ENCODE assay signal across 31 mouse cellular contexts in genomic region chr7:49322179-49322578, GRCm38 (mm10).
DNase-seq lines count a peak whose midpoint lies in the region; ATAC-seq and TF ChIP-seq lines count a peak whose summit lies in the region.
"Had no signal": no experiment of that assay in that cellular context is flagged by ENCODE, and none has a peak within 500 bp of the region (broad histone marks: within the 10 kb centered on the region; RNA-seq: fewer than 3 reads in every experiment).

No protein-coding gene starts in this region.

- H3K9me3 ChIP-seq in erythroblast, embryonic 14.5 days (ENCODE audit: control insufficient read depth, low read length) = peaks cover 4% of the 10 kb centered on the region
- H3K9me3 ChIP-seq in liver, embryonic 15.5 days (replicated peaks) = no peaks in the 10 kb centered on the region
- H3K9me3 ChIP-seq: embryonic facial prominence, embryonic 10.5 days; embryonic facial prominence, embryonic 15.5 days; forebrain, embryonic 10.5 days; hindbrain, embryonic 15.5 days; midbrain, embryonic 13.5 days; neural tube, embryonic 13.5 days had no signal

- TF ChIP-seq POLR2A in bone marrow, adult 2 months (IDR thresholded peaks at IDR 0.05; ENCODE audit: borderline replicate concordance, control insufficient read depth, low read depth, low read length) = no peak

- DNase-seq in heart, adult 9 months (ENCODE audit: low spot score in 2 of 2) = no peak
- DNase-seq in ovary, postnatal 36 days (ENCODE audit: low spot score) = no peak
- no peak for DNase-seq in cerebellum, adult 8-10 months
- DNase-seq: adrenal gland, adult 8-10 months; B cell, adult 2 months; cerebellum, adult 11-12 months; cerebellum, postnatal 25 days; gastrocnemius, adult 2 months; gastrocnemius, postnatal 36 days; heart, adult 18-20 months; heart, postnatal 4 days; kidney, adult 11 months; kidney, postnatal 14 days; lung, postnatal 36 days; retina, postnatal 1 day; right cerebral cortex, postnatal 4 days; thymus, adult 2 months; thymus, postnatal 4 days had no signal

- peak overlapping the region; percentile 60 for H3K4me2 ChIP-seq in liver, embryonic 15.5 days
- H3K4me2 ChIP-seq: embryonic facial prominence, embryonic 15.5 days; heart, embryonic 12.5 days; hindbrain, embryonic 15.5 days; midbrain, embryonic 13.5 days; neural tube, embryonic 13.5 days had no signal

- WGBS in bone marrow, adult 2 months = 59% methylated on average over 2 of the region's 2 CpGs
- 26% methylated on average over 2 of the region's 2 CpGs for WGBS in liver, embryonic 15.5 days (ENCODE audit: insufficient replicate concordance)

- ATAC-seq in liver, embryonic 15.5 days (ENCODE audit: insufficient read depth) = peak; percentile 64
- ATAC-seq: forebrain, embryonic 16.5 days; inflammation-experienced regulatory T-cells, adult 6 months; midbrain, embryonic 13.5 days had no signal

- no peak for TF ChIP-seq CTCF in bone marrow, adult 2 months (IDR thresholded peaks at IDR 0.05; ENCODE audit: control insufficient read depth, insufficient read depth, low read length)

- no peaks in the 10 kb centered on the region; the same call in 1 of the 2 replicates for H3K36me3 ChIP-seq in erythroblast, embryonic 14.5 days (ENCODE audit: control insufficient read depth)
- H3K36me3 ChIP-seq in liver, embryonic 15.5 days (replicated peaks) = no peaks in the 10 kb centered on the region
- H3K36me3 ChIP-seq: embryonic facial prominence, embryonic 10.5 days; embryonic facial prominence, embryonic 15.5 days; forebrain, embryonic 10.5 days; heart, embryonic 12.5 days; hindbrain, embryonic 15.5 days; midbrain, embryonic 13.5 days; neural tube, embryonic 13.5 days had no signal

- no peak overlapping the region for H3K4me3 ChIP-seq in bone marrow, adult 2 months (replicated peaks; ENCODE audit: control insufficient read depth, low read depth, low read length)
- peak overlapping the region; percentile 38 for H3K4me3 ChIP-seq in erythroblast, embryonic 14.5 days (replicated peaks)
- no peak overlapping the region for H3K4me3 ChIP-seq in liver, embryonic 15.5 days (replicated peaks)
- H3K4me3 ChIP-seq: embryonic facial prominence, embryonic 10.5 days; embryonic facial prominence, embryonic 15.5 days; forebrain, embryonic 10.5 days; gastrocnemius, adult 2 months; heart, embryonic 12.5 days; hindbrain, embryonic 15.5 days; megakaryocyte, embryonic 14.5 days; midbrain, embryonic 13.5 days; neural tube, embryonic 13.5 days had no signal

- peaks cover 3% of the 10 kb centered on the region; the same call in 1 of the 2 replicates for H3K4me1 ChIP-seq in bone marrow, adult 2 months (ENCODE audit: control insufficient read depth, insufficient read depth, low read length)
- peaks cover 84% of the 10 kb centered on the region for H3K4me1 ChIP-seq in erythroblast, embryonic 14.5 days (ENCODE audit: control insufficient read depth)
- peaks cover 72% of the 10 kb centered on the region for H3K4me1 ChIP-seq in liver, embryonic 15.5 days (replicated peaks)
- H3K4me1 ChIP-seq: megakaryocyte, embryonic 14.5 days had no signal

- peak overlapping the region; percentile 41 for H3K9ac ChIP-seq in liver, embryonic 15.5 days
- H3K9ac ChIP-seq: embryonic facial prominence, embryonic 15.5 days; heart, embryonic 12.5 days; hindbrain, embryonic 15.5 days; midbrain, embryonic 13.5 days; neural tube, embryonic 13.5 days had no signal

- H3K27ac ChIP-seq in bone marrow, adult 2 months (ENCODE audit: control insufficient read depth, insufficient read depth, low read depth, low read length, poor library complexity) = peak overlapping the region; percentile 71
- H3K27ac ChIP-seq in liver, embryonic 15.5 days (replicated peaks) = peak overlapping the region; percentile 95
- H3K27ac ChIP-seq: embryonic facial prominence, embryonic 10.5 days; embryonic facial prominence, embryonic 15.5 days; forebrain, embryonic 10.5 days; gastrocnemius, adult 2 months; hindbrain, embryonic 15.5 days; midbrain, embryonic 13.5 days; neural tube, embryonic 13.5 days had no signal

- H3K27me3 ChIP-seq in erythroblast, embryonic 14.5 days (ENCODE audit: control insufficient read depth) = no peaks in the 10 kb centered on the region
- no peaks in the 10 kb centered on the region for H3K27me3 ChIP-seq in liver, embryonic 15.5 days
- H3K27me3 ChIP-seq: embryonic facial prominence, embryonic 15.5 days; hindbrain, embryonic 15.5 days; megakaryocyte, embryonic 14.5 days; midbrain, embryonic 13.5 days; neural tube, embryonic 13.5 days had no signal
